Mouse (Mus musculus) c-Kit-negative CD71-positive TER-119-positive erythroid progenitor cells, embryonic 14.5 days (primary cell): ENCODE measurements around the gene Gucy1b1.
A peak's percentile ranks its signal among the peaks of the same experiment; 100 is the strongest.

ENCODE experiments used
- DNase-seq: peaks from one replicate; pipeline ENCODE4 v3.0.0-alpha.2; 2013; ENCODE audit warnings: low read depth, low spot score

Gene Gucy1b1

DNA sequence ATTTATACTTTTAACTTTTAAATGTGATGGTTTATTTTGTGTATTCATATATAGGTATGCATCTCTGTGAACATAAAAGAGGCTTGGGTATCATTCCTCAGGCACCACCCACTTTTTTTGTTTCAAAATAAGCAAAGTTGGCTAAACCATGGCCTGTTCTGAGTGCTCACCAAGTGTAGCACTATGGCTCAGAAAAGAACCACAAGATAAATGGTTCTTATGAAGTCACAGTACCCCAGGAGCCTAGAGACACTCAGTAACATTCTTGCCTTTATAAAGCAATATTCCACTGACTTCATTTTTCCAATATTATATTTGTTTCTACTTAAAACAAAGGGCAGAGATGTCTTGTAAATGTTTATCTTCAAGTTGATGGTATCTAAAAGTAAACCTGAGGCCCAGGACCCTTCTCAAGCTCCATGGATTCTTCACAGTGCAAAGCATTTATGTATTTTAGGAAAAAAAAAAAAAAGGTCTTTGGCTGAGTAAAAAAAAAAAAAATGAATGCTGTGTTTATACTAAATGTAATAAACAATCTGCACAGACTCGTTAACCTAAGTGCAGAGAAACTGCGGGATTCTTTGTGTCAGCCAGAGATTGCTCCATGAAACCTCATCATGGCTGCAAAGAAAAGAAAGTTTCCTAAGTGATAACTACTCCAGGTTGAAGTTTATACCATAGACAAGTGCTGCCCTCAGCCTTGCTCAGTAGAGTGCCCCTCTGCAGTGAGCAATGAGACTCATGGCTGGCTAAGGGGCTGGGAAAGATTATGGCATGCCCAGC, 38.0 kb downstream of the Gucy1b1 start:
- DNase-seq: no peak

DNA sequence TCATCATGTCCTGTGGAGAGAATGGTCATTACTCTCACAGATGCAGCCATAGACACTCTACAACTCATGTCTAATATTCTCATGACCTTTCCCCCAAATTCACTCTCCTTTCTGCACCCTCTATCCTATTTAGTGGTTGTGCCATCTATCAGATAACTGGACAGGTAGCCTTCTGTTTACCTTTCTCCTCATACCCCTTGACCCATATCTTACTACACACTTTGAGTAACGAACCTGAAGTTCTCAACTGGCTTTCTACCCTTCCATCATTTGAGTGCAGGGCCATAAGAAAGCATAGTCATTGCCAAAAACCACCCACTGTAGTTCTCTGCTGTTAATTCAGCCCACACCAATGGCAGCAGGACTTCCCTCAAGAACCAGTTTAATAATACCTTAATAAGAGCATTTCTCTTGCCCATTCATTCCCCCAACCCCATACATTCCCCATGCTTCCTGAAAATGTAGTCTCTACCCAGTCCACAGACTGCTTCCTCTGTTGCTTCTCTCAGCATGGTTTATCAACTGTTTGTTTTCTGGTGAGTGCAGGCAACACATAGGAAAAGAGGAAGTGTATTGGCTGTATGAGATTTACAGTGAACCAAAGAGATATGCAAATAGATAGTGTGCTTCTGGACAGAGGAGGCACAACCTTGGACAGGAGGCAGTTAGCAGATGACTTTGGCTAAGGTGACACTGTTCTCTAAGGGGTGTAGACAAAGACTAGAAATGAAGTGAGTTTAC, 44.3 kb downstream of the Gucy1b1 start:
- no peak for DNase-seq

GRCm38 (mm10) chr3:82029229-82029628, 45.3 kb downstream of the Gucy1b1 start:
- no peak for DNase-seq

- DNase-seq: no peak
Observed at GRCm38 (mm10) chr3:82027286-82027685, 47.2 kb downstream of the Gucy1b1 start.

DNA sequence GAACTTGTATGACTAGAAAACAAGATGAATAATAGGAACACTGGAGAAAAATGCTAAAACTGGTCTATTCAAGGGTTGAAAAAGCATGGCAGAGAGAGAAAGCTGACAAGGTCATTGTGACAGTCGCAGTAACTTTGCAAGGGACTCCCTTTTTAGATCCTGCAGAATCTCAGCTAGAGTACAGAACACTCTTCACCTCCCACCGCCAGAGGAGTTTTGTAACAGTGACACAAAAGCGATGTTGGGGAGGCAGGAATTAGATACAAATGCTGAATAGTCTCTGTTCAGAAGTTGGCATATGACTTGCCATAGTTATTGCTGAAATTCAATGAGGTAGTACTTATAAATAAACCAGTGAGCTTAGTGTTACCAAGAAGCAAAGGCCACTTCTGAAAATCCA, 51.4 kb downstream of the Gucy1b1 start:
- DNase-seq: no peak

DNA sequence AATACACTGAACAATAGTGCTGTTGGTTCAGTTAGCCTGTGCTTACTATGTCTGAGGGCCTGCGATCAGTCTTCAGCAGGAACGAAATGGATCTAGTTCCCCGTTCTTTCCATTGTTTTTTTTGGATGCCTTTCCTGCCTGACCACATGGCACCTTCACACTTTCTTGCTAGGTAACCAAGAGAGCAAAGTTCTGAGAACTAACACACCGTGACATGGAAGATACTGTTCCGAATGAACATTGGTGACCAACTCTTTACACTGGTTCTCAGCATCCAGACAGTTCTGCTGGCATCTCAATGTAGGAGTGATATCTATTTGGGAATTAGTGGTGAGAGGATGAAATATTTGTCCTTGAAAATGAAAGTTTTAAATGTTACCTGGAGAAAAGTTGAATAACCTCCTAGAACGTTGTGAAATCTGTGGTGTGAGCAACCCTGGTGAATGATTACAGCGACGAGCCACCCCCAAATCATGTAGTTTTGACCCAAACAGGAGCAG, 52.0 kb downstream of the Gucy1b1 start:
- no peak for DNase-seq

DNA sequence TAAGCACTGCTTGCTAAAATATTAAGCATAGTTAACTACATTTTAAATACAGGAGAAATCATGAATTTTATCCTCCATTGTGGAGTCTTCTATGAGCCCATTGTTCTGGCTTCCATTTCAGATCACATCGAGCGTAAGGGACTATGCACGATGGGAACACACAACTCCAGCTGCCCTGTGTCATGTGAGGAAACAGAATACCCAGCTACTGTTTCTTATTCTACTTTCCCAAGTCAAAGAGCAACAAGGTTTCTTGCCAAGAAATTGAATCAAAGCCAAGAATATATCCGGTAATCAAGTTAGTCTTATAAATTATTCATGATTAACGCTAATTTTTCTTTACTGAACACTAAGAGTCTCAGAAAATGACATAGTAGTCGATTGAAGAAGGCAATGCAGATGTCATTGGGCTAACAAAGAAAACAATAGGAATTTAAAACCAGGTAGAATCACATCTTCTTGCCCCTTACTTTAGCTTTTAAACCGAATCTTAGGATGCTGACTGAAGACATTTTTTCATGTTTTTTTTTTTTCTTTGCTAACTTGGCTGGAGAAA, 60.3 kb downstream of the Gucy1b1 start:
- DNase-seq: no peak

- no peak for DNase-seq
Observed at GRCm38 (mm10) chr3:82007002-82007401, 67.5 kb downstream of the Gucy1b1 start.

DNA sequence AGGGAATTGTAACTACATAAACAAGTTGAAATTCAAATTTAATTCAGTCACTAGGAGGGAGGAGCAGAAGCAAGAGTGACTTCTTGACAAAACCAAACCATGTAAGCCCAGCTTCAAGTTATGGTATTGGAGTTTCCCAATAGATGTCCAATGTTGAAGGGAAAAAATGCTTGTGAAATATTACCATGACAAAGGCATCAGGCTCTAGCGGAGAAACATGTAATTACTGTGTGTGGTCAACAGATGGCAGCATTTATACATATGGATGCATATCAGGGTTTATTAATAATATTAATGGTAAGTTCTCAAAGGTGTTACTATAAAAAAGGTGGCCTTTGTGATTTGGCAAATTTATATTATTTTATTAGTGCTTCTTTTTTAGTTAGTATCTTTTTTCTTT, 78.5 kb downstream of the Gucy1b1 start:
- peak; percentile 3 for DNase-seq

DNA sequence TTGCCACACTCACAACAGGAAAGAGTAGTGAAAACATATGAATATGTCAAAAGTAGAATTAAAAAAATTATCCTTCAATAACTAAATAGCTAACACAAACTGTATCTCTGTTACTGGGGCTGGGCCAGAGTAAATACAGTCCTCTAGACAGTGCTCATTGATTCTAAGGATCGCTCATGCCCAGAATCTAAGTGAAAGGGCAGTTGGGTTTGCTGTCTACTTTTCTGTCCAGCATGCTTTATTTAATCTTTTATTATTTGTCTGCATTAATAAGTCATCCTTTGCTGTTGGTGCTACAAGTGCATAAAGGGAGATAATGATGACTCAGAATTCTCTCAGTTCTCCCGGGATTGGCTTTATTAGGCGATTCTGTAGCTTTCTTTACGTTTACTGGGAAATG, 79.1 kb downstream of the Gucy1b1 start:
- DNase-seq: no peak

DNA sequence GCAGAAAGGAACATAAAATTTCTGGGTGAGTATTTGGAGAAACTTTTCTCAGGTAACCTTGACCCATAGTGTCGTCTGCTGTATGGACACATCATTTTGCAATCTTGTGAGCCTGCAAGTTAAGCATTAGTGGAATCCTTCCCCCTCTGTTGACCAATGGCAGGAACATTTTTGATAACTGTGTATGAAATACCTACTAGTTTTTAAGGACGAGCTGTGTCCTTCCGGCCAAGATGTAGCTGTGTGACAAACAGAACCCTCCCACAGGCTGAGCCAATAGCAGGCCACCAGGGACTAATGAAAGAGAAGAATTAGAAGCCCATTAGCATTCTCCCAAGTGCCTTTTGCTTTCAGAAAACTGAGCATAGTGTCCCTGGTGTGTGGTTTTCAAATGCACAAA, 84.0 kb downstream of the Gucy1b1 start:
- DNase-seq: no peak

DNA sequence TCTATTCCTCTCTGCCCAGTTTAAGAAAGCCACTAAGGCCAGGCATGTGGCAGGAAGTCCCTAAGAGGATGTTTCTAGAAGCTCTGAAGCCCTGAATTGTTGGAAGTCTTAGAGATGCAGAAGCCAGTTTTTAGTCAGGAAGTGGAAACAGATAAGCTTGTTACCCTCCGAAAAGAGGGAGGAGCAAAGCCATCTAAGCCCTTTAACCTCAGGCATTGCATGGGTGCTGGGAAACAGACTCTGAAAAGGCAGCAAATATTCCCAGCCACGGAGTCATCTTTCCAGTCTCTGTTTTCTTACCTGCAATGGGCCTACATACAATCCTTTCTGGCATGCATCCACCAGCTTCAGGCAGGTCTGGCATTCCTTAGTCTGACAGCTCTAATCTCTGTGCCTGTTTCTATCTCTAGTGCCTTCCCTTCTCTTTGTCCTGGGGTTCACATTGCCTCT, 84.8 kb downstream of the Gucy1b1 start:
- DNase-seq: no peak

DNA sequence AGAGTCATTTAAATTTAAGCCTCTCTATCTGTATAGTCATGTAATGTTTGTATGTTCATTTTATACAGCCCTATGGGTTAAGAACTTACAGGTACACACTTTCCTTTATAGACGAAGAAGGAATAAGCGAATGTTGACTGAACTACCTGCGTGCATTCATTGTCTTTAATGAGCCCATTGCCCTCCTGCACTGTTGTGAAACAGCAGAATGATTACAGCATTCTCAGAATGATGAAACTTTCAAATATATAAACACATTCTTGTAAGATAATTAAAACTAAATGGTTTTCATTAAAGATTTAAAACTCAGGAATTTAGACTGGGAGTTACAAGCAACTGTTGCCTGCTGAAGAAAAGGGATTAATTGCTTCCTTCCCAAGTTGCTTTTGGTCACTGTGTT, 86.9 kb downstream of the Gucy1b1 start:
- no peak for DNase-seq

DNA sequence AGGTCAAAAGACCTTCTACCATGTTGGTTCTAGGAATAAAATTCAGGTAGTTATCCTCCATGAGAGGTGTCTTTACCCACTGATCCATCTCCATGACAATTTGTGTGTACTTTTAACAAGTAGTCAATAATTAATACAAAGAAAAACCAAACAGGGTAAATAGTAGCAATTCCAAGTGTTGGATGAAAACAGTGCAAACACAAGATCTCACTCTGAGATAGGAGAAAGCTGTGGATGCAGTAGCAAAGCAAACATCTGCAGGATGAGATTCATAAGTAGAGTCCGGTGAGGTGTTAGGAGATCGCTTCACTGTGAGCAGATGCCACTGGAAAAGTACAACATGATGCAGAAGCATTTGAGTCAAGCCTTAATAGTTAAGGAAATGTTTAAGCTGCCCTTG, 88.4 kb downstream of the Gucy1b1 start:
- DNase-seq: no peak

- DNase-seq: no peak
Observed at GRCm38 (mm10) chr3:81985100-81985499, 89.4 kb downstream of the Gucy1b1 start.

DNA sequence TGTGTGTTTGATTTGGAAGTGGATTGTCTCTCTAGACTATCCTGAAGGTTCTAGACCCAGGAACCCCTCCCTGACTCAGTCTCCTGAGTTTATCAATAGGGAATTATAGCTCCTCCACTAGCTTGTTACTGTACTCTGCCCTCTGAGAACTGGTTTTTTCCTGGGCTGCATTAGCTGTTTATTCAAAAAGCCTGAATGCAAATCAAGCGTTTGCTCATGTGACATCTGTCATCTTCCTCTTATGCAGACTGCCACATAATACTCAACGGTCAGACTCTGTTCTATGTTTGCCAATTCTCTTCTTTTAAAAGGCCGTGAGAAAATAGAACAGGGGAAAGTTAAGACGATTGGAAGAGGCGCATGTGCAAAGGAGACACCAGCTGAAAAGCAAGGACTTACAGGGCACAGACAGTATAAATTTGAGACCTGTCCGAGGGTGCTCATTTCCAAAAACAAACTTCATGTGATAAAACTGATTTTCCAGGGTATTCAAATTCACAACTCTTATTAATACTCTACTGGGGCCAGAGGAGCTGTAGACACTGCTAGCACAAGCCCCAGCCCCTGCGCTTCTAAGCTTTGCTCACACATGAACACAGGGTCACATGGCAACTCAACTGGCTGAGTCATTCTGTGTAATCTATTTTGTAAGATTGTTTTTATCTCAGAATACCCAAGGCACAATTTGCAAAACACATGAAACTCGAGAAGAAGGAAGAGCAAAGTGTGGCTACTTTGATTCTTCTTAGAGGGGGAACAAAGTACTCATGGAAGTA, 91.2 kb downstream of the Gucy1b1 start:
- DNase-seq: no peak
